Mouse (Mus musculus): ENCODE measurements around the gene Tmem242. TPM values are rescaled to one million over a fixed set of nuclear protein-coding genes. Genes with fewer than 3 reads are reported as not detected.
A peak's percentile ranks its signal among the peaks of the same experiment; 100 is the strongest.

Gene Tmem242
- polyA plus RNA-seq, 1 experiment from 2014 or later = 45.6 TPM

DNA sequence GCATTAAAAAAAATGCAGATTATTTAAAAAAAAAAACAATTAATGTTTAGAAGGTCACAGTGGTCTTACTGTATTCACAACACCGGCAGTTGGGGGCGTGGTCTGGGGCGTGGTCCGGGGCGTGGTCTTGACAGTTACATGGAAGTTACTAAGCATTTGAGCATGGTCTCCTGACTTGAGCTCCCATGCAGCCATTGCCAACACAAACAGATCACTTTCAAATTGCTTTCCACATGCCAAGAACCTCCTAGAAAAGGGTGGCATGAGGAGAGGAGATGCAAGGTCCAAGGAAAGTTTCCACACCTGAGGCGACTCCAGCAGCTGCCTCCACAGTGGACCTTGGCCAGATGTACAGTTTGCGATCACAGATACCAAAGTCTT, 62.1 kb downstream of the Tmem242 start:
- DNase-seq (peak; percentile 67), ATAC-seq (no peak)
- no peaks in the 10 kb centered on the region for H3K27me3 ChIP-seq (ENCODE audit: insufficient read depth, low read length)
- H3K4me1 ChIP-seq (ENCODE audit: insufficient read depth) = no peaks in the 10 kb centered on the region
- no peak overlapping the region for H3K27ac ChIP-seq (ENCODE audit: low read depth)
- no peaks in the 10 kb centered on the region for H3K36me3 ChIP-seq (replicated peaks; ENCODE audit: insufficient read depth, low read length)
- H3K4me3 ChIP-seq (ENCODE audit: low read depth, low read length) = no peak overlapping the region
- no peak overlapping the region for H3K4me2 ChIP-seq (ENCODE audit: low read depth, low read length)
- WGBS (ENCODE audit: insufficient replicate concordance) = 28% methylated on average over 7 of the region's 7 CpGs
- no peaks in the 10 kb centered on the region for H3K9me3 ChIP-seq (ENCODE audit: low read length)
- H3K9ac ChIP-seq (replicated peaks) = no peak overlapping the region
- no peak for TF ChIP-seq CTCF (IDR thresholded peaks at IDR 0.05; ENCODE audit: low read depth)
- TF ChIP-seq EP300 (IDR thresholded peaks at IDR 0.05; ENCODE audit: low read depth) = no peak

GRCm38 (mm10) chr17:5377151-5377929, 62.7 kb downstream of the Tmem242 start:
- DNase-seq (no peak), ATAC-seq (no peak)
- Histone ChIP-seq H3K4me1 (ENCODE audit: insufficient read depth) (no peaks in the 10 kb centered on the region), H3K4me3 (ENCODE audit: low read depth, low read length) (no peak overlapping the region), H3K27ac (ENCODE audit: low read depth) (no peak overlapping the region), H3K36me3 (replicated peaks; ENCODE audit: insufficient read depth, low read length) (no peaks in the 10 kb centered on the region), H3K9ac (replicated peaks) (no peak overlapping the region), H3K4me2 (ENCODE audit: low read depth, low read length) (no peak overlapping the region), H3K27me3 (ENCODE audit: insufficient read depth, low read length) (no peaks in the 10 kb centered on the region), H3K9me3 (ENCODE audit: low read length) (no peaks in the 10 kb centered on the region)
- WGBS (ENCODE audit: insufficient replicate concordance) = 33% methylated on average over 11 of the region's 11 CpGs
- TF ChIP-seq EP300 (IDR thresholded peaks at IDR 0.05; ENCODE audit: low read depth) (no peak), CTCF (IDR thresholded peaks at IDR 0.05; ENCODE audit: low read depth) (no peak)

- no peak for ATAC-seq
Measured at GRCm38 (mm10) chr17:5372951-5373350, 67.1 kb downstream of the Tmem242 start.

GRCm38 (mm10) chr17:5371521-5371920, 68.5 kb downstream of the Tmem242 start:
- no peak for ATAC-seq
- H3K27me3 ChIP-seq (ENCODE audit: insufficient read depth, low read length) = no peaks in the 10 kb centered on the region
- H3K27ac ChIP-seq (ENCODE audit: low read depth) = no peak overlapping the region
- 71% methylated on average over 7 of the region's 7 CpGs for WGBS (ENCODE audit: insufficient replicate concordance)
- no peak overlapping the region for H3K4me2 ChIP-seq (ENCODE audit: low read depth, low read length)
- H3K9ac ChIP-seq (replicated peaks) = no peak overlapping the region
- H3K4me1 ChIP-seq (ENCODE audit: insufficient read depth) = no peaks in the 10 kb centered on the region
- TF ChIP-seq CTCF (IDR thresholded peaks at IDR 0.05; ENCODE audit: low read depth) (no peak), EP300 (IDR thresholded peaks at IDR 0.05; ENCODE audit: low read depth) (no peak)
- no peaks in the 10 kb centered on the region for H3K36me3 ChIP-seq (replicated peaks; ENCODE audit: insufficient read depth, low read length)
- H3K4me3 ChIP-seq (ENCODE audit: low read depth, low read length) = no peak overlapping the region
- no peaks in the 10 kb centered on the region for H3K9me3 ChIP-seq (ENCODE audit: low read length)
- no peak for DNase-seq

More at GRCm38 (mm10) chr17:5372951-5373350, 67.1 kb downstream of the Tmem242 start:
- H3K4me3 ChIP-seq (ENCODE audit: low read depth, low read length) = no peak overlapping the region
- no peak overlapping the region for H3K27ac ChIP-seq (ENCODE audit: low read depth)
- H3K27me3 ChIP-seq (ENCODE audit: insufficient read depth, low read length) = no peaks in the 10 kb centered on the region
- no peak overlapping the region for H3K4me2 ChIP-seq (ENCODE audit: low read depth, low read length)
- no peak overlapping the region for H3K9ac ChIP-seq (replicated peaks)
- DNase-seq = no peak
- no peaks in the 10 kb centered on the region for H3K4me1 ChIP-seq (ENCODE audit: insufficient read depth)
- H3K9me3 ChIP-seq (ENCODE audit: low read length) = no peaks in the 10 kb centered on the region
- TF ChIP-seq EP300 (IDR thresholded peaks at IDR 0.05; ENCODE audit: low read depth) (no peak), CTCF (IDR thresholded peaks at IDR 0.05; ENCODE audit: low read depth) (no peak)
- no peaks in the 10 kb centered on the region for H3K36me3 ChIP-seq (replicated peaks; ENCODE audit: insufficient read depth, low read length)
- WGBS (ENCODE audit: insufficient replicate concordance) = 80% methylated on average over 8 of the region's 8 CpGs

DNA sequence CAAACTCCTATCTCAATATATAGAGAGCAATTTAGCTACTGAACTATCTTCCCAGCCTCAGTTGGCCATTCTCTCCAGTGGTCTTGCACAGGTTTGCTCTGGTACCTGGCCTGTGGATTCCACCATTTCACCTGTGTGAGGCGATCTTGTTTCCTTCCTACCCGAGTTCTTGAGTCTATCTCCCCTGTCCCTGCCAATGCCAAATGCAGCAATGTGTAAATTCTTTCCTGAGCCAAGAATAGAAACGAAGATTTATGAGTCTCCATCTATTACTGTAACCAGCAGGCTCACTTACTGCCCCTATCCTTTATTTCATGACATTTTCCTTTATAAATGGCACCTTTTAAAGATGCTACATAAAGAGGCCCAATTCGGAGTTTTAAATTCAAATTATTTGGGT, 69.0 kb downstream of the Tmem242 start:
- Histone ChIP-seq H3K4me3 (ENCODE audit: low read depth, low read length) (no peak overlapping the region), H3K36me3 (replicated peaks; ENCODE audit: insufficient read depth, low read length) (no peaks in the 10 kb centered on the region), H3K4me1 (ENCODE audit: insufficient read depth) (no peaks in the 10 kb centered on the region), H3K9ac (replicated peaks) (no peak overlapping the region), H3K27me3 (ENCODE audit: insufficient read depth, low read length) (no peaks in the 10 kb centered on the region), H3K4me2 (ENCODE audit: low read depth, low read length) (no peak overlapping the region), H3K9me3 (ENCODE audit: low read length) (no peaks in the 10 kb centered on the region), H3K27ac (ENCODE audit: low read depth) (no peak overlapping the region)
- DNase-seq (no peak), ATAC-seq (no peak)
- WGBS (ENCODE audit: insufficient replicate concordance) = 64% methylated on average over 4 of the region's 4 CpGs
- no peak for TF ChIP-seq CTCF (IDR thresholded peaks at IDR 0.05; ENCODE audit: low read depth)
- no peak for TF ChIP-seq EP300 (IDR thresholded peaks at IDR 0.05; ENCODE audit: low read depth)

DNA sequence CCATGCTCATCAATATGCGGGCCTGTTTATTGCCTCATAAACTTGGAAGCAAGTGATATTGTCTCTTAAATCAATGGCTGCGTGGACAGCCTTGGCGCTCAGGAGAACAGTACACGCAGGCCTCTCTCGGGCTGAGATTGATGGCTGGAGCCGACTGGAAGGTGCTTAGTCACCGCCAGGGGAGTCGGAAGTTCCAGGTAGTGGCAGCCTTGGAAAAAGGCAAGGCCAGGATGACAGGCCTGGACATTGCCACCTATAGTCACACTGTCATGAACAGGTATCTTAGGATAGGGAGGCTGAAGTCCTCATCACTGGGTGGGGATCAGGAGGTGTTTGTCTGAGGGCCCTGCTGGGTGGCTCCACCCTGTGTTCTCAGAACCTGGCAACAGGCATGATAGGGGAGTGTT, 74.1 kb downstream of the Tmem242 start:
- H3K27ac ChIP-seq (ENCODE audit: low read depth) = no peak overlapping the region
- H3K4me3 ChIP-seq (ENCODE audit: low read depth, low read length) = no peak overlapping the region
- no peaks in the 10 kb centered on the region for H3K9me3 ChIP-seq (ENCODE audit: low read length)
- no peaks in the 10 kb centered on the region; the same call in 1 of the 2 replicates for H3K27me3 ChIP-seq (ENCODE audit: insufficient read depth, low read length)
- DNase-seq = no peak
- WGBS (ENCODE audit: insufficient replicate concordance) = 66% methylated on average over 8 of the region's 8 CpGs
- H3K4me1 ChIP-seq (ENCODE audit: insufficient read depth) = no peaks in the 10 kb centered on the region
- H3K9ac ChIP-seq (replicated peaks) = no peak overlapping the region
- no peak overlapping the region for H3K4me2 ChIP-seq (ENCODE audit: low read depth, low read length)
- H3K36me3 ChIP-seq (replicated peaks; ENCODE audit: insufficient read depth, low read length) = no peaks in the 10 kb centered on the region
- TF ChIP-seq EP300 (IDR thresholded peaks at IDR 0.05; ENCODE audit: low read depth) = no peak
- TF ChIP-seq CTCF (IDR thresholded peaks at IDR 0.05; ENCODE audit: low read depth) = no peak
- ATAC-seq = no peak

Small RNA genes lying within 50 kb of the gene (microRNA-seq; reads per million reads assigned to microRNA genes)
- gene Gm22475 = not detected

Other genes with a start within 250 kb of the Tmem242 start
- gene Ldhal6b, start 21.5 kb downstream of the Tmem242 start, polyA plus RNA-seq (2015; fragmentation: Nextera tagmentation; extraction: Ambion mirVana) = not detected in 2 replicates
- 2.4 and 2.7 TPM in 2 replicates for gene Zdhhc14, start 52.3 kb upstream of the Tmem242 start, polyA plus RNA-seq (2015; fragmentation: Nextera tagmentation; extraction: Ambion mirVana)

All from liver, postnatal 0 days (tissue).